Mouse (Mus musculus) 3134 (cell line): ENCODE data around the gene Mst1.

ENCODE experiments used
- DNase-seq: peaks from one replicate; pipeline ENCODE4 v3.0.0-alpha.2; 2011; ENCODE audit warnings: low spot score; ENCODE audit not compliant: insufficient read length; ENCODE audit errors: extremely low read depth

The Mst1 gene

GRCm38 (mm10) chr9:108128248-108128647 lies 48.0 kb downstream of the Mst1 start:
- DNase-seq: peak; percentile 71

GRCm38 (mm10) chr9:108129042-108129948 lies 49.1 kb downstream of the Mst1 start:
- no peak for DNase-seq

GRCm38 (mm10) chr9:108131502-108131901 lies 51.3 kb downstream of the Mst1 start:
- no peak for DNase-seq

- DNase-seq: no peak
Observed at GRCm38 (mm10) chr9:108132373-108132772, 52.1 kb downstream of the Mst1 start.

- DNase-seq: no peak
Observed at GRCm38 (mm10) chr9:108133478-108133877, 53.2 kb downstream of the Mst1 start.
